ENCODE assay signal across 8 mouse cellular contexts in the genomic region with DNA sequence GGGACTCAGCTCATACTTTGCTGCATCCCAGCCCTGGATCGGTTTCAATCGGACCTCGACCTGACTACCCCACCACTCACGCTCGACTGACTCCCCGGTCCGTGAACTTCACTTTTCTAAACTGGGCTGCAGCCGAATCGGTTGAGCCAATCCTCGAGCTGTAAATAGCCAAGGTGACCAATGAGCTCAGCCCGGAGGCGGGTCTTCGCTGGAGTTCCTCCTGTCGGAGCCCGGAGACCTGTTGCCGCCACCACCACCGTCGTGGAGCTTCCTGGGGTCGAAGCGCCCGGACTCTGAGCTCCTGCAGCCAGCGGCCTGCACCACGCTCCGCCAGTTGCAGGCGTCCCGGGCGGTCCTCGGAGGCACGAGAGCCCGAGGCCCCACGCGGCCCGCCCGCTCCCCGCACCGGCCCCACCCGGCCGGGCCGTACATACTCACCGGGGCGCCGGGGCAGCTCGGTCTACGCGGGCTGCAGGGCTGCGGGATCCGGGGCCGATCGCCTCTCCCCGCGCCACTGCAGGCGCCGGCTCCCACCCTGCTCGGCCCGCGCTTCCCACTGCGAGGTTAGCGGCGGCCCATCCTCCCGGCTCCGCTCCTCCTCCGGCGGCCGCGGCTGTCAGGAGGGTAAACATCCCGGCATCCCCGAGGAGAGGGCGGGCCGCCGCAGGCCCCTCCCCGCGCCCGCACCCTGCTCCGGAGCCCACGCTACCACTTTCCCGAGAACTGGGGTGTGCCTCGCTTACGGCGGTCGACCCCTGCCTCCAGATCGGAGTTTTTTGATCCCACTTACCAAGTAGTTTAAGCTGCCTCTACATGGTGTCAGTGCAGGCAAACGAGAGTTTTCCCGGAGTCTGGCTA. TPM values are rescaled to one million over a fixed set of nuclear protein-coding genes. Genes with fewer than 3 reads are reported as not detected.
A peak's percentile ranks its signal among the peaks of the same experiment; 100 is the strongest.
DNase-seq lines count a peak whose midpoint lies in the region; ATAC-seq and TF ChIP-seq lines count a peak whose summit lies in the region.

No protein-coding gene starts in this region.

- no peak for TF ChIP-seq CTCF in cortical plate, adult 2 months (IDR thresholded peaks at IDR 0.05; ENCODE audit: extremely low read depth, insufficient read depth, low read length)

- no peaks in the 10 kb centered on the region for H3K4me1 ChIP-seq in cortical plate, adult 2 months (ENCODE audit: control insufficient read depth, insufficient read depth, low read length)

- peak overlapping the region; percentile 43 for H3K4me3 ChIP-seq in cortical plate, adult 2 months (ENCODE audit: insufficient read depth, low read length)

- ATAC-seq in activated CD4-positive, CD25-positive, alpha-beta regulatory T cell, adult 4 months, result peak; percentile 81
- ATAC-seq in megakaryocyte progenitor cell, adult 5-6 weeks (replicated peaks; ENCODE audit: poor library complexity), result peak; percentile 75

- peak; percentile 93 to 96 for DNase-seq in gastrocnemius, adult 8-10 months (ENCODE audit: low spot score in 2 of 2)
- peak; percentile 97 for DNase-seq in induced T-regulatory cell, adult 2 months (ENCODE audit: low read depth)
- peak; percentile 80 to 96 for DNase-seq in left cerebral cortex, adult 9 months (ENCODE audit: low spot score in 2 of 2)
- peak; percentile 99 for DNase-seq in right cerebral cortex, postnatal 14 days
- DNase-seq in urinary bladder, postnatal 36 days (ENCODE audit: low spot score in 2 of 2), result peak; percentile 97

- TF ChIP-seq POLR2A in cortical plate, adult 2 months (IDR thresholded peaks at IDR 0.05; ENCODE audit: extremely low read depth, insufficient read depth, low read length), result peak; percentile 44; the same call in 1 of the 2 replicates

- peak overlapping the region; percentile 95 for H3K27ac ChIP-seq in cortical plate, adult 2 months (ENCODE audit: insufficient read depth, low read length)

RNA-seq across cellular contexts. Expression of a gene that starts 0.6 kb away (rescaled TPM):
- 10 to 100 TPM; 61.4 to 80.0 TPM for polyA plus RNA-seq in activated CD4-positive, CD25-positive, alpha-beta regulatory T cell, adult 4 months (2017; shearing (Covaris generic))
- polyA plus RNA-seq in cortical plate, adult 2 months (2012; rRNA removed), result 24.2 and 25.2 TPM in 2 replicates
- 100 to 1,000 TPM; 119 to 137 (median 125) TPM for total RNA-seq in gastrocnemius, adult 8-10 months (2022)
- total RNA-seq in megakaryocyte progenitor cell, adult 5-6 weeks (2015), result 30.2 and 34.6 TPM in 2 replicates
- 25.8 and 26.6 TPM in 2 replicates for total RNA-seq in megakaryocyte progenitor cell, adult 5-6 weeks (2017)

Comparison
In these comparisons a context has a peak if more than half of its experiments do, and no peak if none do; other contexts are left out.
1. Peak in every context shown above with its lines: DNase-seq, ATAC-seq, H3K4me3 ChIP-seq and H3K27ac ChIP-seq.